Mouse (Mus musculus): Measurements from ENCODE around the gene Kng1. TPM values are rescaled to one million over a fixed set of nuclear protein-coding genes. Genes with fewer than 3 reads are reported as not detected.

Kng1 gene
- polyA plus RNA-seq, 1 experiment from 2014 or later, result 0.16 TPM

DNA sequence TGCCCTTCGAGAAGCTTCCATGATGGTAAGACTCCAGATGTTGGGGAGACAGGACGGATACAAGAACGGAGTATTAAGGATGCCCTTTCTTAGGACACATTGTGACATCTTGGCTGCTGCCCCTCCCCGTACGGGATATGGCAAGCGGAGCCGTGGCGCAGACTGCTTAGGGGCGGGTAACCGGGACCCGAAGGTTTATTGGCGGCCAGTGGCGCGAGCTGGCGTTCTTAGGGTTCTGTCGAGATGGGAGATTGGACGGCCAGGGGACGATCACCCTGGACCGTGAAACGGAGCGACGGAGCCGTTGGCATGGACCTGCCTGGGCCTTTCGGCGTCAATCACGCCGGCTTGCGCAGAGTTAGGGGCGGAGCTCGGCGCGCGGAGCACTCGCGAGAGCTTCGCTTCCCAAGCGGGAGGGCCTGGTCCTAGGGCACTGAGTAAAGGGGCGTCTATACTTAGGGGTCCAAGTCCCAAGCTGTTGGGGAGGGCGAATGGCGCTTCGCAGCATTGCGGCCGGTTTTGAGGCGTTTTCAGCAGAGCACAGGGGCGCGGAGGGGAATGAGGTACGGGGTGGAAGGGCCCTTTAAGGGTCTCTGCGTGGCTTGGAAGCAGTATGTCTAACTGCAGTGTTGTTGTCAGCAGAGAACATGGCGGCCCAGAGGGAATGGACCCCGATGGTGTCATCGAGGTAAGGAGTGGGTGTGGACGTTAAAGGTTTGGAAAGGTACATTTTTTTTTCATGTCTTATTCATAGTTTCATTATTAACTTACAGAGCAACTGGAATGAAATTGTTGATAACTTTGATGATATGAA, 50.5 kb downstream of the Kng1 start:
- ATAC-seq, result peak; percentile 94
- under 1% methylated on average over 52 of the region's 52 CpGs for WGBS
- Histone ChIP-seq H3K9ac (replicated peaks) (peak overlapping the region; percentile 98), H3K4me2 (replicated peaks) (peak overlapping the region; percentile 96), H3K36me3 (peaks cover 46% of the 10 kb centered on the region), H3K27me3 (no peaks in the 10 kb centered on the region), H3K9me3 (no peaks in the 10 kb centered on the region), H3K4me3 (replicated peaks) (peak overlapping the region; percentile 81), H3K27ac (peak overlapping the region; percentile 96), H3K4me1 (replicated peaks) (peaks cover 48% of the 10 kb centered on the region)

DNA sequence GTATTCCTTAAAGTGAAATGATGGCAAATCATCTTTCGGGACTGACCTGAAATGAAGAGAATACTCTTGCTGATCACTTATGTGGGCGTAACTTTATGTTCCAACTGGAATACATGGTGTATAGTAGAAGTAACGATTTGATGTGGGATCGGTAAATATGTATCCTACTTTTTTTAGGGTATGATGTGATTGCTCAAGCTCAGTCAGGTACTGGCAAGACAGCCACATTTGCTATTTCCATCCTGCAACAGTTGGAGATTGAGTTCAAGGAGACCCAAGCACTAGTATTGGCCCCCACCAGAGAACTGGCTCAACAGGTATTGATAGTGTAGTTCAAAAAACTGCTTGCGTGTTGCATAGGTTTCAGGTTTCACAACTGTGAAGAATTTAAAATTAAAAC, 51.3 kb downstream of the Kng1 start:
- whole genome bisulfite sequencing, result 3% methylated on average over 5 of the region's 5 CpGs
- Histone ChIP-seq H3K36me3 (peaks cover 49% of the 10 kb centered on the region), H3K9ac (replicated peaks) (peak overlapping the region; percentile 98), H3K9me3 (no peaks in the 10 kb centered on the region), H3K4me2 (replicated peaks) (peak overlapping the region; percentile 96), H3K4me3 (replicated peaks) (peak overlapping the region; percentile 81), H3K27me3 (no peaks in the 10 kb centered on the region), H3K4me1 (replicated peaks) (peaks cover 48% of the 10 kb centered on the region), H3K27ac (no peak overlapping the region)
- no peak for ATAC-seq

DNA sequence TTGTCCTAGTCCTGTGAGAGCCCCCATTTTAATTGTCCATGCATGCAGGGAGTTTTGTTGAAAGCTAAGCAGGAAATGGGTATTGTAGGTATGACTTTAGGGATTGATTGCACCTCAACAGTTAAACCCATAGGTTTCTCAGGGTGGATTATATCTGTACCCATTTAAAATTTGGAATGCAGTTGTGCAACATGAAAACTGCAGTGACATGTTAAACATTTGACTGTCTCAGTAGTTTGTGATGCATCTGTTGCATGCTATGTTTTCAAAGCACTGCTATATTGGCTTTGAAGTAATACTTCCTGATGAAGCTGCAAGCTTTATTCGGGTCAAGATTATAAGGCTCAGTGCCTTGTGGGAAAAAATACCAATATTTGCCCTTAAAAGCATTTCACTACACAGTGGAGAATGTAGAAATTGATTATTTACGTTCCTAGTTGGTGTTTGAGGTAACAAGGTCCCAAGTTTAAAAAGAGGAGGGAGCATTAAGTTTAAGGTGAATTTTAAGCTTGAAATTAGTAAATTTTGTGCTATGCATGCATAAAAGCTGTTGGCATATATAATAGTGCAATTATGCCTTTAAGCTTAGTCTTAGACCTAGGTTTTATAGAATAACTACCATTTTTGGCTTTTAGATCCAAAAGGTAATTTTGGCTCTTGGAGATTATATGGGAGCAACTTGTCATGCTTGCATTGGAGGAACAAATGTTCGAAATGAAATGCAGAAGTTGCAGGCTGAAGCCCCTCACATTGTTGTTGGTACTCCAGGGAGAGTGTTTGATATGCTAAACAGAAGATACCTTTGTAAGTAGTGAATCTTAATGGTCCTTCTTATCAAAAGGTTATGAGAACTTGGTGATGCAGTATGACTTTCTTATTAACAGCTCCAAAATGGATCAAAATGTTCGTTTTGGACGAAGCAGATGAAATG, 52.0 kb downstream of the Kng1 start:
- peaks cover 48% of the 10 kb centered on the region for H3K4me1 ChIP-seq (replicated peaks)
- H3K27me3 ChIP-seq, result no peaks in the 10 kb centered on the region
- peak overlapping the region; percentile 96 for H3K4me2 ChIP-seq (replicated peaks)
- no peak overlapping the region for H3K27ac ChIP-seq
- peak overlapping the region; percentile 81 for H3K4me3 ChIP-seq (replicated peaks)
- H3K9ac ChIP-seq (replicated peaks), result peak overlapping the region; percentile 98
- WGBS, result 56% methylated on average over 5 of the region's 5 CpGs
- H3K9me3 ChIP-seq, result no peaks in the 10 kb centered on the region
- peaks cover 56% of the 10 kb centered on the region for H3K36me3 ChIP-seq
- ATAC-seq, result no peak

DNA sequence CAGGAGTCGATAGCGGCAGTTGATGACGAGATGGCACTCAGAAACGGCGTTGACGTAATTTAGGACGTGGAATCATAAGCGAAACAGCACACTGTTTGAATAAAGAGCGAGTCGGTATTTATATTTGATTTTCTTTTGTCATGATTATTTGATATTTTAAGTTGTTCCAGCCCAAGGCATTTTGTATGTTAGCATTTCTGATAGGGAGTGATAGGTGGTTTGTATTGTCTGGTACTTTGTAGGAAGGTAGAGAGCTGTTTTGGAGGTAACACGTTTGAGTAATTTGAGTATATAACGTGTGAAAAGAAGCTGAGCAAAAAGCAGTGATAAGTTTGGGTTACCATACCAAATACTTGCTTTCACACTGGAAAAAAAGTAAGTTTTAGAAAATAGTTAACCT, 54.7 kb downstream of the Kng1 start:
- Histone ChIP-seq H3K36me3 (peaks cover 71% of the 10 kb centered on the region), H3K4me1 (replicated peaks) (peaks cover 45% of the 10 kb centered on the region), H3K27me3 (no peaks in the 10 kb centered on the region), H3K27ac (no peak overlapping the region), H3K4me3 (replicated peaks) (no peak overlapping the region), H3K9me3 (no peaks in the 10 kb centered on the region), H3K4me2 (replicated peaks) (no peak overlapping the region), H3K9ac (replicated peaks) (no peak overlapping the region)
- no peak for ATAC-seq
- WGBS, result 84% methylated on average over 12 of the region's 12 CpGs

DNA sequence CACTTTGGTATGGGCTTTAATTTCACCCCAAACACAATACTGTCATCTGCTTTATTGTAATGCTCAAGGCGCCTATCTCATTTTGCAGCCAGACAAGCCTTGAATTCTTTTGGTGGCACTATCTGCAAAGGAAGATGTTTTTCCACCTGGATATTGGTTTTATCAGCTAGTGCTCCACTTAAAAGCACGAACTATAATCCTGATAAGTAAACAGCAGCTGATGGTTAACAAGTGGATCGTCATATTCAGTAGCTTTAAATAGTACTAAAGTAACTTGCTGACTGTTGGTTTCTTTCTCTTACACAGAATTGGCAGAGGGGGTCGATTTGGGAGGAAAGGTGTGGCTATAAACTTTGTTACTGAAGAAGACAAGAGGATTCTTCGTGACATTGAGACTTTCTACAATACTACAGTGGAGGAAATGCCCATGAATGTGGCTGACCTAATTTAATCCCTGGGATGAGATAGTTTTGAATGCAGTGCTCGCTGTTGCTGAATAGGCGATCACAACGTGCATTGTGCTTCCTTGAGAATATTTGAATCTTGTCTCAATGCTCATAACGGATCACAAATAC, 55.3 kb downstream of the Kng1 start:
- Histone ChIP-seq H3K36me3 (peaks cover 74% of the 10 kb centered on the region), H3K9me3 (no peaks in the 10 kb centered on the region), H3K4me2 (replicated peaks) (no peak overlapping the region), H3K4me1 (replicated peaks) (peaks cover 45% of the 10 kb centered on the region), H3K9ac (replicated peaks) (no peak overlapping the region), H3K27ac (no peak overlapping the region), H3K27me3 (no peaks in the 10 kb centered on the region), H3K4me3 (replicated peaks) (0 out of 2 replicates have a peak overlapping the region, but pooled peaks have one; percentile 6)
- 50% methylated on average over 9 of the region's 9 CpGs for WGBS
- ATAC-seq, result no peak

DNA sequence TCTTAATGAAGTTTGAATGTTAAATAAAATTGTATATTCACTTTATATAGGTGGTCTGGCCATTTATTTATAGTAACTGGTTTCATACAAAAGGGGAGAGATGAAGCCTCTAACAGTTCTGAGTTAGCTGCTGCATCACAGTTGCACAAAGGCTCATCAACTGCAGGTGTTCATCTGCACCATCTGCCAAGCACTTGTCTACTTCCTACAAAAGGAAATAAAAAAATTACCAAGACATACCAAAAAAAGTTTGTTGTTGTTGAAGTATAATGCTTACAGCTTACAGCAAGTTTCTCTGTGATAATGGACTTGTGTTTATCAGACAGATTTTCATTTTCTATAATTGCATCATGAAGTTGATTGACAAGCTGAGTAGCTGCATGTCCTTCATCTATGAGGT, 56.2 kb downstream of the Kng1 start:
- peaks cover 42% of the 10 kb centered on the region for H3K4me1 ChIP-seq (replicated peaks)
- peaks cover 73% of the 10 kb centered on the region for H3K36me3 ChIP-seq
- H3K27ac ChIP-seq, result no peak overlapping the region
- no peak overlapping the region for H3K4me2 ChIP-seq (replicated peaks)
- no peak overlapping the region for H3K4me3 ChIP-seq (replicated peaks)
- H3K27me3 ChIP-seq, result no peaks in the 10 kb centered on the region
- H3K9ac ChIP-seq (replicated peaks), result no peak overlapping the region
- ATAC-seq, result no peak
- H3K9me3 ChIP-seq, result no peaks in the 10 kb centered on the region

DNA sequence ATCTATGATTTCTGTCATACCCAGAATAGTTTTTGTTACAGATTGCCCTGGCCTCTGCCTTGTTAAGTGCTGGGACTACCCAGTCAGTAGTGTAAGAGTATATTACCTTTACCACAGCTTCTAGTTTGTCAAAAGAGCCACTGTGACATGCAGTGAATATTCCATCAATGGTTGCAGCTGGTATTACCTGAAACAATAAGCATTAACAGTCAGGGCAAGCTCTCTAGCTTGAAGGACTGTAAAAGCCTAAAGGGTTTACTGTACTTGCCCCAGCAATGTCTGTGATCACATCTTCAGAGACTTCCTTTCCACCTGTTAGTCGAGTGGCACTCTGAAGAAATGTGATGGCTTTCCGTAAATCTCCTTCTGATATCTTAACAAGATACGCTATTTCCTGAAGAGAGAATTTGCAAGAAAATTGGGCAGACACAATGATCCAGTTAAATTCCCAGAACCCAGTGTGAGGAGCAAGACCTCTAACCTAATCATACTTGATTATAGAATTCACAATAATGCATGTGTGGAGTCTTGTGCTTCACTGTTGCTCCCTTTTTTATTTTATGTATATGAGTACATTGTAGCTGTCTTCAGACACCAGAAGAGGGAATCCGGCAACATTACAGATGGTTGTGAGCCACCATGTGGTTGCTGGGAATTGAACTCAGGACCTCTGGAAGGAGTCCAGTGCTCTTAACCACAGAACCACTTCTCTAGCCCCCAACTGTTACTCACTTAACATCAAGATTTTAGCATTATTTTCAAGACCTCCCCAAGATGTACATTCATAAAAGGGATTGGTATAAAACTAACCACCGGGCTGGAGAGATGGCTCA, 56.9 kb downstream of the Kng1 start:
- no peak overlapping the region for H3K4me2 ChIP-seq (replicated peaks)
- WGBS, result 64% methylated on average over 5 of the region's 5 CpGs

DNA sequence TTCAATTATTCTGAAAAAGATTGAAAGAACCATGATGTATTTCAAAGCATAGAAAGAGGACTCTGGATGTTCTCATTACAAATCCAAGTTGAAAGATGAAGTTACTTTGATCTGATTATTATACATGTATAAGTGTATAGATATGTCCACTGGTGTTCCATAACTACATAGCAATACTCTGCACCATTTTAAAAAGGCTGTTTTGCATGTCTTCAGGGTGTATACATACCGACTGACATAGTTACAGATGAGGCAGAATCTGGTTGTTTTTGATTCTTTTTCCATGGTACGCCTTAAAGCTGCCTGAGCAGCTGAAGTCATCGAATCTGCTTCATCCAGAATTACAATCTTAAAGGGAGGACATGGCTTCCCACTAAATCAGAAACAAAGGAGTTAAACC, 57.8 kb downstream of the Kng1 start:
- Histone ChIP-seq H3K4me2 (replicated peaks) (no peak overlapping the region), H3K9me3 (no peaks in the 10 kb centered on the region), H3K27ac (no peak overlapping the region), H3K4me3 (replicated peaks) (no peak overlapping the region), H3K4me1 (replicated peaks) (peaks cover 26% of the 10 kb centered on the region), H3K9ac (replicated peaks) (no peak overlapping the region), H3K36me3 (peaks cover 68% of the 10 kb centered on the region), H3K27me3 (no peaks in the 10 kb centered on the region)
- ATAC-seq, result no peak
- 83% methylated on average over 3 of the region's 3 CpGs for WGBS

More for the DNA sequence above, 56.9 kb downstream of the Kng1 start:
- Histone ChIP-seq H3K27me3 (no peaks in the 10 kb centered on the region), H3K36me3 (peaks cover 70% of the 10 kb centered on the region), H3K4me3 (replicated peaks) (no peak overlapping the region), H3K9ac (replicated peaks) (no peak overlapping the region), H3K27ac (no peak overlapping the region), H3K9me3 (no peaks in the 10 kb centered on the region), H3K4me1 (replicated peaks) (peaks cover 36% of the 10 kb centered on the region)
- no peak for ATAC-seq

DNA sequence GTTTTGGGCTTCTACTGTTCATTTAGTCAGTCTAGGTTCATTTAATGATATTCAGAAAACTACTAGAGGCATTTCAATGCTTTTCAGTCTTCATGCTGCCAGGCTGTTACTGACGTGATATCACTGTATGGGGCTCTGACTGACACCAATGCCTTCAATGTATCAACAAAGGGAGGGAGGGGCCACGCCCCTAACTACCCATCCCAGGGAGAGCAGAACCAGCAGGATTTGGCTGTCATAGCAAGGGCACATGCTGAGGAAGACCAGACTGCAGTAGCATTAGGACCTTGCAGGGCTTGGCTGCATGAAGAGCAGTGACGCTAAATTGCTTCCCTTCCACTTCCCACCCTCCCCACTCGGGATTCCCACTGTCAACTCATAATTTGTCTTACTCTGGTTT, 59.5 kb downstream of the Kng1 start:
- Histone ChIP-seq H3K27me3 (no peaks in the 10 kb centered on the region), H3K27ac (no peak overlapping the region), H3K9ac (replicated peaks) (no peak overlapping the region), H3K4me3 (replicated peaks) (no peak overlapping the region), H3K4me2 (replicated peaks) (no peak overlapping the region), H3K9me3 (no peaks in the 10 kb centered on the region), H3K36me3 (peaks cover 59% of the 10 kb centered on the region), H3K4me1 (replicated peaks) (peaks cover 10% of the 10 kb centered on the region)
- no peak for ATAC-seq
- 62% methylated on average over 4 of the region's 4 CpGs for WGBS

DNA sequence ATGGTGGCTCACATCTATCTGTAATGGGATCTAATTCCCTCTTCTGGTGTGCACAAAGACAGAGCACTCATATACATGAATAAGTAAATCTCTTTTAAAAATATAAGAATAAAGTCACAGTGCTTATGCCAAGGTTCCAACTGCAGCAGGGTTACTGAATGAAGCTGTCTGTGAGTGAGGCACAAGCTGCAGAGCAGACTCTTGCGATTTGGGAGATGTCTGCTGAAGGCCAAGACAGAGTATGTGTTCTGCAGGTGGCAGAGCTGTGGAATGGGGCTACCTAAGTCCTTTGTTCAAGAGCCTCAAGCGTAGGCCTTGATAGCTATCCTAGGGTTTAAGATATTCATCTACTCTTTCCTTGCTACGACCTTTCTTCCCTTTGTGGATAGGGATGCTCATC, 64.8 kb downstream of the Kng1 start:
- no peak for ATAC-seq
- 95% methylated on average over 3 of the region's 3 CpGs for WGBS
- no peaks in the 10 kb centered on the region for H3K9me3 ChIP-seq
- no peaks in the 10 kb centered on the region for H3K27me3 ChIP-seq
- H3K36me3 ChIP-seq, result peaks cover 43% of the 10 kb centered on the region
- no peak overlapping the region for H3K4me3 ChIP-seq (replicated peaks)
- no peak overlapping the region for H3K27ac ChIP-seq
- H3K9ac ChIP-seq (replicated peaks), result no peak overlapping the region
- H3K4me2 ChIP-seq (replicated peaks), result no peak overlapping the region
- peaks cover 9% of the 10 kb centered on the region for H3K4me1 ChIP-seq (replicated peaks)

DNA sequence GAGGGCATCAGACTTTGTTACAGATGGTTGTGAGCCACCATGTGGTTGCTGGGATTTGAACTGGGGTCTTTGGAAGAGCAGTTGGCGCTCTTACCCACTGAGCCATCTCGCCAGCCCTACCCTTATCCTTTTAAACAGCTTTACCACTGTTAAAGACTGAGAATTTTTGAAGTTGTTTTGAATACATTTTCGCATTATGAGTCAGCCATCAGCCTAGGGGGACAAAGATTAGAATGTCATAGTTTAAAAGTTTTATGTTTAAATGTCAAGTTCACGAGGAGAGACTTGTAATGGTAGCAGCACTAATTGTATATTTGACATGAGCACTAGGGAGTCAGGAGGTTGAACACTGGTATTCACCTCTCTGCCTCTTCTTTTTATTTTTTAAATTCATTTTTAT, 65.4 kb downstream of the Kng1 start:
- Histone ChIP-seq H3K27ac (no peak overlapping the region), H3K4me3 (replicated peaks) (no peak overlapping the region), H3K4me2 (replicated peaks) (no peak overlapping the region), H3K9me3 (no peaks in the 10 kb centered on the region), H3K9ac (replicated peaks) (no peak overlapping the region), H3K4me1 (replicated peaks) (peaks cover 10% of the 10 kb centered on the region), H3K36me3 (peaks cover 38% of the 10 kb centered on the region), H3K27me3 (no peaks in the 10 kb centered on the region)
- ATAC-seq, result no peak
- WGBS, result 94% methylated on average over 4 of the region's 4 CpGs
